Mouse (Mus musculus) midbrain, embryonic 13.5 days (tissue): Measurements from ENCODE around the gene Kat2a. TPM values are rescaled to one million over a fixed set of nuclear protein-coding genes. Genes with fewer than 3 reads are reported as not detected.
A peak's percentile ranks its signal among the peaks of the same experiment; 100 is the strongest.
"Not testable (repeated sequence)": the region's sequence is repeated elsewhere in the genome, so short reads cannot be mapped to it uniquely, and the experiment has no call there.

Experiments
- ATAC-seq: fragments of 200-750 bp; cut with Nextera tagmentation; 2 replicates; pipeline ENCODE4 v1.8.0; 2017; ENCODE audit warnings: mild to moderate bottlenecking, moderate TSS enrichment, moderate library complexity
- H3K27ac ChIP-seq: fragments of 300-500 bp; sonication (generic); 2 replicates; pipeline ENCODE4 v1.5.1; 2015; ENCODE audit warnings: inconsistent platforms, mild to moderate bottlenecking, moderate library complexity
- H3K27me3 ChIP-seq: fragments of 300-500 bp; sonication (generic); 2 replicates; pipeline ENCODE4 v1.6.1; 2015; ENCODE audit warnings: mild to moderate bottlenecking, inconsistent platforms
- H3K36me3 ChIP-seq: fragments of 300-500 bp; sonication (generic); 2 replicates; pipeline ENCODE4 v1.6.1; 2015; ENCODE audit warnings: mild to moderate bottlenecking, inconsistent platforms
- H3K4me1 ChIP-seq: fragments of 300-500 bp; sonication (generic); replicated peaks from 2 replicates; pipeline ENCODE4 v1.6.1; 2015; ENCODE audit warnings: inconsistent platforms
- H3K4me2 ChIP-seq: fragments of 300-500 bp; sonication (generic); replicated peaks from 2 replicates; pipeline ENCODE4 v1.6.1; 2015; ENCODE audit warnings: moderate library complexity, mild to moderate bottlenecking, inconsistent platforms
- H3K4me3 ChIP-seq: fragments of 300-500 bp; sonication (generic); replicated peaks from 2 replicates; pipeline ENCODE4 v1.5.1; 2015; ENCODE audit warnings: mild to moderate bottlenecking, inconsistent platforms
- H3K9ac ChIP-seq: fragments of 300-500 bp; sonication (generic); replicated peaks from 2 replicates; pipeline ENCODE4 v1.6.1; 2015; ENCODE audit warnings: mild to moderate bottlenecking, inconsistent platforms
- H3K9me3 ChIP-seq: fragments of 300-500 bp; sonication (generic); 2 replicates; pipeline ENCODE4 v1.6.1; 2016; ENCODE audit warnings: mild to moderate bottlenecking, inconsistent platforms
- WGBS: fragments of 180-500 bp; shearing (Covaris S2); methylation state at CpG from one replicate; pipeline ENCODE4 v1.1.7; 2015; 5-methylcytosine and 5-hydroxymethylcytosine counted together
- polyA plus RNA-seq: library from polyadenylated mRNA; unstranded; fragments of >200 nt; fragmentation: Nextera tagmentation; extraction: Ambion mirVana; gene quantifications from 2 replicates; pipeline ENCODE4 v1.2.1, GENCODE M21; 2015

Kat2a gene
- polyA plus RNA-seq, 1 experiment from 2014 or later = 47.7 TPM

DNA sequence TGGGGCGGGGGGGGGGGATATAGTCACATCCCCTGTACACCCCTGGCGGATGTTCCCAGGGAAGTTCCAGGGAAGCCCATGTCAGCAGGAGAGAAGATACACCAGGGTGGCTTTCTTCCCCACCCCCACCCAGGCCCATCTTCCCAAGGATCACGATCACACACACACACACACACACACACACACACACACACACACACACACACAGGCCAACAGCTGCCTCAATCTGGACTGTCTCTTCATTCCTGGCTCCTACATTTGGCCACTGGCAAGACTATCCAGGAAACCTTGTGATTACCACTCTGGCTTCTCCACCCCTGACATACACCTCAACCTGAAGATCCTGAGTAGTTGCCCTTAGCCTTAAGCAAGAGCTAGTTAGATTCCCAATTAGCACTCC, 26.9 kb downstream of the Kat2a start:
- H3K36me3 ChIP-seq = no peaks in the 10 kb centered on the region
- H3K4me2 ChIP-seq = no peak overlapping the region
- H3K27ac ChIP-seq = no peak overlapping the region
- no peak overlapping the region for H3K4me3 ChIP-seq
- 82% methylated on average over 2 of the region's 3 CpGs for WGBS
- no peak for ATAC-seq
- H3K9ac ChIP-seq = no peak overlapping the region
- no peaks in the 10 kb centered on the region for H3K9me3 ChIP-seq
- H3K4me1 ChIP-seq = no peaks in the 10 kb centered on the region
- peaks cover 5% of the 10 kb centered on the region; the same call in 1 of the 2 replicates for H3K27me3 ChIP-seq

DNA sequence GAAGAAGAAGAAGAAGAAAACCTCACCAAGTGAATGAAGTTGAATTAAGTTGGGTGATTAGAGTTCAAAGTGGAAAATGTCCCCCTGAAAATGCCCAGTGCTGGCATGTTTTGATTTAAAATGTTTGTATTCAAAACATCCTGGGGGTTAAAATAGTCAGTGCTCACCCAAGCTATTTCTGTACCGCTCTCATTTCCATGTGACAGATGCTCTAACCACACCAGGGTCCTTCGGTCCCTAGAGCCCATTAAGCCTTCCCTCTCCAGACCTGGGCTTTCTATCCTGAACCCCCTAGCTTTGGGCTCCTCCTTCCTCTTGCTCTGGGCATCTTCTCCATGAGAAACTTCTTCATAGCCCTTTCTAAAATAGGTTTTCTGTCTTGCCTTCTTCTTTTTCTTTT, 28.2 kb downstream of the Kat2a start:
- no peak overlapping the region for H3K4me2 ChIP-seq
- no peak overlapping the region for H3K27ac ChIP-seq
- no peak overlapping the region for H3K9ac ChIP-seq
- H3K27me3 ChIP-seq = no peaks in the 10 kb centered on the region
- no peak overlapping the region for H3K4me3 ChIP-seq
- ATAC-seq = no peak
- no peaks in the 10 kb centered on the region for H3K9me3 ChIP-seq
- WGBS = 88% methylated on average over 2 of the region's 2 CpGs
- no peaks in the 10 kb centered on the region for H3K4me1 ChIP-seq
- H3K36me3 ChIP-seq = no peaks in the 10 kb centered on the region

DNA sequence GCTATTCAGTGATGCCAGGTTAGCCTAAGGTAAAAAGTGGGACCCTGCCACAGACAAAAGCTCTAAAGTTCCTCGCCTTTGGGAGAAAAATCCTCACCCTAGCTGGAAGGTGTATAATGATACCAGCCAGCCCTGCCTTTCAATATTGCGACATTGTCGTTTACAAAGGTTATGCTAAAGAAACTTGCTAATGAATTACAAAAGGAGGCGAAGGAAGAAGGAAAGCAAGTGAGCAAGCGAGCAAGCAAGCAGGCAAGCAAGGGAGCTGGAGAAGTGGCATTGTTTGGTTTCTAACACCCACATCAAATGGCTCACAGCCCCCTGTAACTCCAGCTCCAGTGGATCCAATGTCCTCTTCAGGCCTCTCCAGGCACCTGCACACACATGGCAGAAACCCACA, 29.7 kb downstream of the Kat2a start:
- Histone ChIP-seq H3K27ac (no peak overlapping the region), H3K9me3 (no peaks in the 10 kb centered on the region), H3K9ac (no peak overlapping the region), H3K4me3 (no peak overlapping the region), H3K36me3 (no peaks in the 10 kb centered on the region), H3K27me3 (no peaks in the 10 kb centered on the region), H3K4me2 (no peak overlapping the region), H3K4me1 (0 out of 2 replicates have a peak, but pooled peaks cover 6% of the 10 kb centered on the region)
- WGBS = 74% methylated on average over 5 of the region's 5 CpGs
- ATAC-seq = no peak

DNA sequence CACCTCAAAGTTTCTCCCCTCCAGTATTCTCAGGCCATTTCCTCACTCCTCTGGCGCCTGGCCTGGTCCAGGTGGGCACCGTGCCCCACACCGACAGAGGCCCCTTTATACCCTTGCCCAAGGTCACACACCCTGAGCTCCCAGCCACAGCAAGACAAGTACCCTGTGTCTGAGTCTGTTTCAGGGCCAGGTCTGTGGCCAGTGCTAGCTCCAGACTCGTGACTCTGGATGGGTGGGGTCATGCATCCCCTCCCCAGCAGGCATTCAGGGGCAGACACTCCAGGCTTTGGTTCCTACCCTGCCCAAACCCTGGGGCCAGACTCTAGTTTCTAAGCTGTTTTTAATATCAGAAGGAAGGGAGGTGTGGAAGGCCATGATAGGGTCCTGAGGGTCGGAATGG, 30.4 kb downstream of the Kat2a start:
- Histone ChIP-seq H3K4me3 (no peak overlapping the region), H3K4me2 (no peak overlapping the region), H3K27me3 (no peaks in the 10 kb centered on the region), H3K27ac (no peak overlapping the region), H3K4me1 (0 out of 2 replicates have a peak, but pooled peaks cover 8% of the 10 kb centered on the region), H3K36me3 (no peaks in the 10 kb centered on the region), H3K9me3 (no peaks in the 10 kb centered on the region), H3K9ac (no peak overlapping the region)
- no peak for ATAC-seq
- 80% methylated on average over 5 of the region's 5 CpGs for WGBS

DNA sequence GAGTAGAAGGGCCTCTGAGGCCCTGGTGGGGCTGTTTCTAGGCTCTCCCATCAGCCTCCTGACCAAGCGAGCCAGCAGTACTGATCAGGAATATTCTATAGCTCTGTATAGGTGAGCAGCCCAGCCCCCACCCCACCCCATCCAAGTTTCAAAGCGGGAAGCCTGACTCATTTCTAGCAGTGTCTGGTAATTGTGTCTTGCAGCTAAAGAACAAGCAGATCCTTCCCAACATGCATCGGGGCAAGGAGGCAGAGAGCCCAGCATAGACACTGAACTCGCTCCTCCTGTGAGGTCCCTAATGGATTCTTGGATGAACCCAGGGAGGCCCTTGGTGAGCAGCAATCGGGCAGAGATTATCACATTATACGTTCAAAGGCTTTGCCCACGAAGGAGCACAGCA, 34.5 kb downstream of the Kat2a start:
- ATAC-seq = no peak
- no peak overlapping the region for H3K4me3 ChIP-seq
- no peak overlapping the region for H3K27ac ChIP-seq
- no peaks in the 10 kb centered on the region for H3K36me3 ChIP-seq
- H3K4me1 ChIP-seq = peaks cover 14% of the 10 kb centered on the region
- no peaks in the 10 kb centered on the region; the same call in 1 of the 2 replicates for H3K27me3 ChIP-seq
- no peak overlapping the region for H3K4me2 ChIP-seq
- H3K9me3 ChIP-seq = no peaks in the 10 kb centered on the region
- whole genome bisulfite sequencing = 53% methylated on average over 7 of the region's 7 CpGs
- no peak overlapping the region for H3K9ac ChIP-seq

DNA sequence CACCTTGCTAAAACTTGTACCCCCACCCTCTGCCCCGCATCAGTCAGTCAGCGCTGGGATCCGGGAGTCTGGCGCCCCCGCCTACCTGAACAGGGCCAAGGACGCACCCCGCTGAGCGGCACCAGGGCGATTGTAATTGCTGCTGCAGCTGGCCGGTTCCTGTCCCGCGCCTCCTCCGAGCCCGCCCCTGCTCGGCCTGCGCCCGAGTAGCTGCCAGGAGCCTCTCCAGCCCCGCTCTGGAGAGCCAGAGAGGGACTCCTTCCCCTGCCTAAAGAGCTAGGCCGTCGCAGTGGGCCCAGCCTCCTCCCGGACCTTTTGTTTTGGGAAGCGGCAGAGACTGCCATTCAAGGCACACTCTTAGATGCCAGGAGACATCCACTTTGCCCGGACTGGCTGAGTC, 39.1 kb downstream of the Kat2a start:
- no peak overlapping the region for H3K27ac ChIP-seq
- H3K9ac ChIP-seq = peak overlapping the region; percentile 51; the same call in 1 of the 2 replicates
- no peaks in the 10 kb centered on the region; the same call in 1 of the 2 replicates for H3K27me3 ChIP-seq
- H3K4me2 ChIP-seq = peak overlapping the region; percentile 41
- 2% methylated on average over 23 of the region's 23 CpGs for WGBS
- no peak for ATAC-seq
- peak overlapping the region; percentile 6; the same call in 1 of the 2 replicates for H3K4me3 ChIP-seq
- H3K9me3 ChIP-seq = no peaks in the 10 kb centered on the region
- H3K4me1 ChIP-seq = peaks cover 14% of the 10 kb centered on the region
- no peaks in the 10 kb centered on the region for H3K36me3 ChIP-seq

DNA sequence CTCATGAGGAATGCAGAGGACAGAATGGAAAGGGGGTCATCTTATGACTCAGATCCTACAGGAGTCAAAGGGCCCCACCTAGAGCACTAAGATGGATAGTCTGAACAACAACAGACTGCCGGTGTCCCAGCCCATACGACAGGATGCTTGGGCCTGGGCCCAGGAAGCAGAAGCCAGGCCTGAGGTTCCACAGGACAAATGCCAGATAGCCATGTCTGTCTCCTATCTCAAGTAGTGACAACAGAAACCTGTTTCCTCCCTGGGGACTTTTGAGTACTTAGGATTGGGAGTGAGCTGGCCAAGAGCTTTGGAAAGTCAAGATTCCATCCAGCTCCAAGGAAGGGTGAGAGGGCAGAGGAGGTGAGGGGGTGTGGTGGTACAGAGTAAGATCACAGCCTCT, 40.3 kb downstream of the Kat2a start:
- Histone ChIP-seq H3K4me1 (peaks cover 6% of the 10 kb centered on the region), H3K27ac (no peak overlapping the region), H3K4me3 (no peak overlapping the region), H3K9me3 (no peaks in the 10 kb centered on the region), H3K27me3 (no peaks in the 10 kb centered on the region; the same call in 1 of the 2 replicates), H3K36me3 (no peaks in the 10 kb centered on the region), H3K4me2 (no peak overlapping the region), H3K9ac (no peak overlapping the region)
- WGBS = 87% methylated on average over 2 of the region's 2 CpGs
- no peak for ATAC-seq

DNA sequence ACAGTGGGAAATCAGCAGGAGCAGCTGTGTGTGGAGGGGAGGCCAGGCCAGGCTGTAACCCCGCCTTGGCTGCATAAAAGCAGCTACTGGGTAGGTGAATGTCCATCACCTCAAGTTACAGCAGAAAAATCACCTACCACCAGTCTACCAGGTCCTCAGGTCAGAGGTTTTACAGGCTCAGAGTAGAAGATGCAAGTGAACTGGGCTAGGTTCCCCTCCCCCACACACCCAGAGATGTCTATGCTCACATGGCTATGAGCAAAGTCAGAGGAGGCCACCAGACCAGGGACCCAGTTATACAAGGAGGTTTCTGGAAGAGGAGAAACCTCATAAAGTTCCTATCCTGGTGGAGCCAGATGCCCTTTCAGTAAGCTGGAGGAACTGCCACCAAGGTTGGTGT, 41.2 kb downstream of the Kat2a start:
- no peaks in the 10 kb centered on the region for H3K9me3 ChIP-seq
- no peaks in the 10 kb centered on the region for H3K36me3 ChIP-seq
- ATAC-seq = no peak
- H3K4me1 ChIP-seq = peaks cover 6% of the 10 kb centered on the region
- H3K27me3 ChIP-seq = no peaks in the 10 kb centered on the region; the same call in 1 of the 2 replicates
- H3K27ac ChIP-seq = no peak overlapping the region
- H3K4me3 ChIP-seq = no peak overlapping the region
- no peak overlapping the region for H3K4me2 ChIP-seq
- WGBS = 67% methylated on average over 1 of the region's 1 CpGs
- no peak overlapping the region for H3K9ac ChIP-seq

DNA sequence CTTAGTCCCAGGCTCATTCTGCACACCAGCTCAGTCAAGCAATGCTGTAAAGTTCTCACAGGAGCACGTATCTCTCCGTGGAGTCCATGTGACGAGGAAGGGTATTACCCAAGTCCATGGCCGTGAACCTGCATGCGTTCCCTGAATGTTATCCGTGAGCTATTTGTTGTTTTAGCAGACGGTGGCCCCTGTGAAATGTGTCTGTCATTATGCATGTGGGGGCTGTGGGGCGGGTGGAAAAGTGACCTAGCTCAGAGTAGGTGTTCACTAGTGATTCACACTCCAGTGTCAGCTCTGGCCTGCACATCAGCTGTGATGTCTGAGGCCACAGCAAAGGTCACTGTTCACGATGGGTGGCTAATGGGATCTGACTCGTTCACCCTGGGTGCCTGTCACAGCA, 52.5 kb downstream of the Kat2a start:
- no peak for ATAC-seq
- Histone ChIP-seq H3K27ac (no peak overlapping the region), H3K9ac (no peak overlapping the region), H3K4me3 (no peak overlapping the region), H3K27me3 (no peaks in the 10 kb centered on the region), H3K36me3 (no peaks in the 10 kb centered on the region), H3K4me1 (peaks cover 6% of the 10 kb centered on the region), H3K9me3 (no peaks in the 10 kb centered on the region), H3K4me2 (no peak overlapping the region)
- WGBS = 71% methylated on average over 10 of the region's 10 CpGs

DNA sequence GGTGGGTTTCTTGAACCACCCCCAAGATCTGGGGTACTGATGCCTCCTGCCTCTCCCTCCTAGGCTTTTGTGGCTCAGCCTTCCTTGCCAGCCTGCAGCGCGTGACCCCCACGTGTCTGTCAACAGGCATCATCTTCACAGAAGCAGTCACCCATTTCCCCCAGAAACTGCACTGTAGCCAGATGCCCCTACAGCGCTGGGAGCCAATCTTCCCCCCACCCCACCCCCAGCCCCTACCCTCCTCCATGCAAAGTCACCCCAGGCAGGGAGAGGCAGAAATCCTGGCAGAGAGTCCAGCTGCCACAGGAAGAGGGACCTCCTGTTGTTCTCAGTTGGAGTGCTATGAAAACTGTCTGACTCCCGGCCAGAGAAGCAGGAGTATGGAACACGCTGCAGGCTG, 55.8 kb downstream of the Kat2a start:
- H3K4me1 ChIP-seq = peaks cover 6% of the 10 kb centered on the region
- H3K9ac ChIP-seq = no peak overlapping the region; the same call in 1 of the 2 replicates
- no peak for ATAC-seq
- no peaks in the 10 kb centered on the region for H3K9me3 ChIP-seq
- H3K27ac ChIP-seq = no peak overlapping the region
- H3K36me3 ChIP-seq = no peaks in the 10 kb centered on the region
- WGBS = 6% methylated on average over 6 of the region's 6 CpGs
- no peak overlapping the region for H3K4me2 ChIP-seq
- H3K4me3 ChIP-seq = no peak overlapping the region
- H3K27me3 ChIP-seq = peaks cover 7% of the 10 kb centered on the region

DNA sequence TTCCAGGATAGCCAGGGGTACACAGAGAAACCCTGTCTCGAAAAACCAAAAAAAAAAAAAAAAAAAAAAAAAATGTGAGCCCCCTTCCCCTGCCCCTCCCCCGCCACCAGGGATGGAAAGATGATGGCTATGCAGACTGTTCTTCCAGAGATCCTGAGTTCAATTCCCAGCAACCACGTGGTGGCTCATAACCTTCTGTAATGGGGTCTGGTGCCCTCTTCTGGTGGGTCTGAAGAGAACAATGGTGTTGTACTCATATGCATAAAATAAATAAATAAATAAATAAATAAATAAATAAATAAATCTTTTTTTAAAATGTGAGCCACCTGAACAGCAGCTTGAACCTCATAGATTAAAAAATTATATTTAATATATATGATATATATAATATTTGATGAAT, 56.7 kb downstream of the Kat2a start:
- H3K4me2 ChIP-seq, H3K9me3 ChIP-seq, ATAC-seq, H3K36me3 ChIP-seq, H3K27ac ChIP-seq, H3K4me1 ChIP-seq, H3K4me3 ChIP-seq, H3K9ac ChIP-seq: not testable (repeated sequence)
- peaks cover 16% of the 10 kb centered on the region for H3K27me3 ChIP-seq
- 58% methylated on average over 3 of the region's 3 CpGs for WGBS
